Mouse (Mus musculus) frontal cortex, postnatal 10 days (tissue): ENCODE measurements around the gene Gkn1.

Experiments used
- DNase-seq, 2 experiments: peaks; one replicate each; pipeline ENCODE4 v3.0.0; 2022; ENCODE audit warnings: low spot score in 2 of 2, mixed read lengths in 1 of 2

Gene Gkn1

DNA sequence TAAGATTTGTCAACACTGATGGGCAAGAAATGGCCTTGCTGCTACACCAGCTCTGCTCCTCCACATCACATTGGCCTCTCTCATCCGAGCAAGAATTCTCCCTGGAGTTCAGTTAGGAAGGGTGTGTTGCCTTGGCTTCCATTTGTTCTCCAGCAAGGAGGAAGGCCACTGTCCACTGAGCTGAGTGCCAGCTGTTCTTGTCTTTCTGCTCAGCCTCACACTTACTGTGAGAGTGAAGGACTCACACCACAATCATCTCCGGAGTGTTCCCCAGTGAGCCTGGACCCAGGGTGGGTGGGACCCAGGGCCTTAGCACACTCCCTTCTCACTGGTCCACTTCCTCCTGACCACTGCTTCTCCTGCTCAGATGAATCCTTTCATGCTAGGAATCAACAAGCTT lies 23.8 kb downstream of the Gkn1 start:
- DNase-seq: no peak

DNA sequence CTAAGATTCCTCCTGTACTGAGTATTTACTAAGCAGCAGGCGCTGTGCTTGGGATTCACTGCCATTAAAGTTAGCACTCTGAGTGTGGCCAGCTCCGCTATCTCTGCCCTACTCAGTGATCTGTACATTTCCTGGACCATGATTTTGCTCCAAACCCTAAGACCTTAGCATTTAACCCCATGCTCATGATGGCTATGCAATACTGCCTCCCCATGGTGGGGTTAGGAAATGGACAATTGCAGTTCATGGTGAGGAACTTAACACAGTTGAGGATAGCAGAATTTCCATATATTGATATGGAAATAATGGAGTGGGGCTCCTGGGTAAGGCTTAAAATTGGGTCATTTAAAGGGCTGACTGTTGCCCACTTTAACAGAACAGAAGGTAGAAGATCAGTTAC lies 27.4 kb downstream of the Gkn1 start:
- no peak for DNase-seq

DNA sequence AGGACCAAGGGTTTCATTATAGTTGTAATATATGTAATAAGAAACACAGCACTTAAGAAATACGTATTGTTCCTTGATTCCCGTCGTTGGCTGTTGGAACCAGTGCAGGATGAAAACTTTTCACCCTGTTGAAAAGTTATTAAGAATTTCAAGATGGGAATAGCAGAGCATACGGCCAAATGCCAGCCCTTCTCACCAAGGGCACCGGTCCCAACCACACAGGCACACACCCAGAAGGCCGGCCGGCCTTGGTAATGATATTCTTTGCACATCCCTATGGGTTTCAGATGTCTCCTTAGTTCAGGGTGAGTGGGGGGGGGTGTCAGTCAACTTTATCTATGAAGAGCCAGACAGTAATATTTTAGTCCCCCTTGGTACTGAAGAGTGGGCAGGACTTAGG lies 32.1 kb downstream of the Gkn1 start:
- DNase-seq: no peak

DNA sequence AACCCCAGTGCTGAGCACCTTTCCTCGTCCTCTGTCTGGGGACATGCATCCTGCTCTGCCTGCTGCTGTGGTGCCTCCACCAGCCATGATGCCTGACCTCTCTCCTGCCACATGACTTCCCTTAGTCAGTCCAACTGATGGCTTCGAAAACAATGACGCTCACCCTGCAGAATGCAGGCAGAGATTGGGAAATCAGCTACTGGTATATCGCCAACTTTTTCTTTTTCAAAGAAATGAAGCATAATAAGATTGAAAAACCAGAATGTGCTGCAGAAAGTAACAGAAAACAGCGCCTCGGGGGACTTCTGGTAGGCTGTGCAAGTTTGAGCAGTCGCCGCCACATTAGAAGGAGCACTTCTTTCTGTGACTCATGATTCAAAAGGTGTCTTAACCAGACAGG lies 33.8 kb downstream of the Gkn1 start:
- no peak for DNase-seq

DNA sequence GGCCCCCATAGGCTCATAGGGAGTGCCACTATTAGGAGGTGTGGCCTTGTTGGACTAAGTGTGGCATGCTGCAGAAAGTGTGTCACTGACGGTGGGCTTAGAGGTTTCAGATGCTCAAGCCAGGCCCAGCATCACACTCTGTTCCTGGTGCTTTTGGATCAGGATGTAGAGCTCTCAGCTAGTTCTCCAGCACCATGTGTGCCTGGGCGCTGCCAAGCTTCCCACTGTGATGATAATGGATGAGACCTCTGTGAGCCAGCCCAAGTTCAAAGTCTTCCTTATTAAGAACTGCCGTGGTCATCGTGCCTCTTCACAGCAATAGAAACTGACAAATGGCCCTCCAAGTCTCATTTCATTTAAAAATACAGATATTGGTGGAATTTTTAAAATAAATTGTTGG lies 38.0 kb downstream of the Gkn1 start:
- DNase-seq: no peak

DNA sequence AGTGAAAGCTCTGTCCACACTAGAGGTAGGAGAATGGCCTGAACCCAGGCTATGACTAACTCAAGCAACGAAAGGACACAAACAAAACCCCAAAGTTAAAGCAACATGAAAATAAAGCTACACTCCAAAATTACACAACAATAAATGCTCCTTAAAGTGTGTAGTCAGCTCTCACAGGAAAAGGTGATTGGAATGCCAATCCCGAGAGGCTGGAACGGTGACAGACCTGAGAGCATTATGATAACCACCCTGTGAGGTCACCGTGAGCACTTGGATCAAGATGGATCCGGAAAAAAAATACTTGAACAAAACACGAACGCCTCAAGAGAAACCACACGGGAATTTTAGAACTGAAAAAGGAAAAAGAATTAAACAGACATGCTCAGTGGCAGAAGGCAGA lies 46.3 kb downstream of the Gkn1 start:
- DNase-seq: no peak

DNA sequence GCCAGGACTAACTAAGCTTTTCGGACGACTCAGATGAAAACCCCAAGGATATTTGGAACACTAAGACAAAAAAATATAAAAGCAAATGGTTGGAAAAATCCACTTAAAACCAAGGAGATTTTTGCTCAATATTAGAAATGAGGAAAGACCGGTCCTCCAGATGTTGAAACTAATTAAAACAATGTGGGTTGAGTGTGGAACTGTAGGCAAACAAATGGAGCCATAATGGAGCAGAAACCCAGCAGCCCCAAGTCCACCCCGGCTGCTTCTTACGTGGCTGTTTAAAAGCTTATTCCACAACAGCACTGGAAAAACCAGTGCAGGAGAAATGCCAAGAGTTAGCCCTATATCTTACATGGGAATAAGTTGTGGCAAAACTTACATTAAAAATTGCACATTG lies 48.0 kb downstream of the Gkn1 start:
- DNase-seq: no peak

DNA sequence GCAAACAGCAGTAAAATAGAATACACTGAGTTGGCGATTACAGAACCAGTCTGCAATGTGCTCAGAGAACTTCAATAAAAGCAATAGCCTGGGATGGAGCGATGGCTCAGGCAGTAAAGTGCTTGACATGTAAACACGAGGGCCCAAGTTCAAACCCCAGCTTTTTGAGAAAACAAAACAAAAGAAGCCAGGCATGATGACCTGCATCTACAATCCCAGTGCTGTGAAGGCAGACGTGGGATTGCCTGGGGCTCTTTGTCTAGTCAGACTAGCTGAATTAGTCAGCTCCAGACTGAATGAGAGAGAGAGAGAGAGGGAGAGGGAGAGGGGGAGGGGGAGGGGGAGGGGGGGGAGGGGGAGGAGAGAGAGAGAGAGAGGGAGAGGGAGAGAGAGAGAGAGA lies 48.8 kb downstream of the Gkn1 start:
- no peak for DNase-seq
